Mouse (Mus musculus) C2C12 (cell line): ENCODE data around the gene Snca. TPM values are rescaled to one million over a fixed set of nuclear protein-coding genes. Genes with fewer than 3 reads are reported as not detected.

ENCODE experiments used
- H3K27me3 ChIP-seq: one replicate; pipeline ENCODE4 v1.6.1; 2011; ENCODE audit not compliant: control insufficient read depth, insufficient read depth, insufficient read length
- H3K36me3 ChIP-seq: one replicate; pipeline ENCODE4 v1.6.1; 2011; ENCODE audit not compliant: control insufficient read depth, insufficient read depth
- H3K4me3 ChIP-seq: one replicate; pipeline ENCODE4 v1.5.1; 2011; ENCODE audit warnings: mild to moderate bottlenecking, control low read depth; ENCODE audit not compliant: poor library complexity, insufficient read depth, severe bottlenecking
- H3K79me2 ChIP-seq: one replicate; pipeline ENCODE4 v1.6.1; 2011; ENCODE audit not compliant: control insufficient read depth, insufficient read depth
- H3K79me3 ChIP-seq: one replicate; pipeline ENCODE4 v1.6.1; 2011; ENCODE audit warnings: low read depth, control low read depth
- H3ac ChIP-seq: one replicate; pipeline ENCODE3; 2011; ENCODE audit warnings: low read depth; ENCODE audit not compliant: control insufficient read depth, insufficient read length
- CEBPB ChIP-seq: IDR thresholded peaks from one replicate; pipeline ENCODE4 v1.6.1; 2011; ENCODE audit warnings: low read depth, mild to moderate bottlenecking, control low read depth, moderate library complexity
- CTCF ChIP-seq: IDR thresholded peaks from one replicate; pipeline ENCODE4 v1.5.1; 2011; ENCODE audit not compliant: control insufficient read depth, insufficient read depth, insufficient read length
- FOSL1 ChIP-seq: IDR thresholded peaks from one replicate; pipeline ENCODE4 v1.8.0; 2011; ENCODE audit warnings: mild to moderate bottlenecking, low read length; ENCODE audit not compliant: poor library complexity, insufficient read depth, severe bottlenecking
- MAX ChIP-seq: IDR thresholded peaks from one replicate; pipeline ENCODE4 v1.6.1; 2011; ENCODE audit warnings: mild to moderate bottlenecking, control low read depth
- MYOD1 ChIP-seq: IDR thresholded peaks from one replicate; pipeline ENCODE4 v1.6.1; 2011; ENCODE audit warnings: low read depth; ENCODE audit not compliant: control insufficient read depth, insufficient read length
- MYOG ChIP-seq: IDR thresholded peaks from one replicate; pipeline ENCODE4 v1.6.1; 2011; ENCODE audit not compliant: control insufficient read depth, insufficient read length; ENCODE audit errors: extremely low read depth
- USF1 ChIP-seq: IDR thresholded peaks from one replicate; pipeline ENCODE4 v1.6.1; 2011; ENCODE audit warnings: low read depth, mild to moderate bottlenecking, control low read depth, moderate library complexity
- long read RNA-seq, 2 experiments: library from polyadenylated mRNA; unstranded; transcript quantifications; one replicate each; pipeline ENCODE4 v2.0.0; 2019 to 2020
- polyA plus RNA-seq: library from polyadenylated mRNA; unstranded; fragments of >200 nt; fragmentation: generic; extraction: Trizol; gene quantifications from one replicate; pipeline ENCODE4 v1.2.1, GENCODE M21; 2012; ENCODE audit warnings: missing spikeins

The Snca gene
- polyA plus RNA-seq, result 0.49 TPM
- long read RNA-seq, experiment 1, result 0 reads
- long read RNA-seq, experiment 2, result 0 reads

GRCm38 (mm10) chr6:60829282-60829891, at the start of gene Snca:
Gene Snca (minus strand): TSS chr6:60829855.
- Histone ChIP-seq H3K79me3 (no peaks in the 10 kb centered on the region), H3ac (no peak within 1 kb of the TSS), H3K27me3 (no peaks in the 10 kb centered on the region), H3K79me2 (no peaks in the 10 kb centered on the region), H3K36me3 (no peaks in the 10 kb centered on the region), H3K4me3 (no peak within 1 kb of the TSS)
- TF ChIP-seq MYOD1, result no peak

- TF ChIP-seq CTCF (no peak), USF1 (no peak), MYOD1 (no peak), FOSL1 (no peak), MAX (no peak), CEBPB (no peak), MYOG (no peak)
- H3K36me3 ChIP-seq, result no peaks in the 10 kb centered on the region
- H3K4me3 ChIP-seq, result no peak overlapping the region
- H3K79me3 ChIP-seq, result no peaks in the 10 kb centered on the region
- no peak overlapping the region for H3ac ChIP-seq
- H3K27me3 ChIP-seq, result no peaks in the 10 kb centered on the region
- H3K79me2 ChIP-seq, result no peaks in the 10 kb centered on the region
Measured at GRCm38 (mm10) chr6:60870126-60870525, 40.5 kb upstream of the Snca start.

GRCm38 (mm10) chr6:60856599-60856998, 26.9 kb upstream of the Snca start:
- no peaks in the 10 kb centered on the region for H3K27me3 ChIP-seq

GRCm38 (mm10) chr6:60851690-60852089, 22.0 kb upstream of the Snca start:
- TF ChIP-seq CTCF, result no peak
- TF ChIP-seq MYOG, result no peak
- no peak for TF ChIP-seq MAX
- TF ChIP-seq MYOD1, result no peak
- TF ChIP-seq FOSL1, result no peak
- no peak for TF ChIP-seq CEBPB
- no peak for TF ChIP-seq USF1
- no peaks in the 10 kb centered on the region for H3K79me2 ChIP-seq
- H3K4me3 ChIP-seq, result no peak overlapping the region
- no peaks in the 10 kb centered on the region for H3K36me3 ChIP-seq
- H3K27me3 ChIP-seq, result no peaks in the 10 kb centered on the region
- no peaks in the 10 kb centered on the region for H3K79me3 ChIP-seq
- H3ac ChIP-seq, result no peak overlapping the region

More at GRCm38 (mm10) chr6:60856599-60856998, 26.9 kb upstream of the Snca start:
- no peaks in the 10 kb centered on the region for H3K79me2 ChIP-seq
- no peak overlapping the region for H3K4me3 ChIP-seq
- no peaks in the 10 kb centered on the region for H3K79me3 ChIP-seq
- no peak overlapping the region for H3ac ChIP-seq
- H3K36me3 ChIP-seq, result no peaks in the 10 kb centered on the region
- TF ChIP-seq USF1 (no peak), CTCF (no peak), MAX (no peak), MYOD1 (no peak), MYOG (no peak), FOSL1 (no peak), CEBPB (no peak)

- no peaks in the 10 kb centered on the region for H3K79me3 ChIP-seq
- no peak for TF ChIP-seq MAX
- no peak for TF ChIP-seq FOSL1
- H3K27me3 ChIP-seq, result no peaks in the 10 kb centered on the region
- no peak overlapping the region for H3ac ChIP-seq
- no peak overlapping the region for H3K4me3 ChIP-seq
- H3K36me3 ChIP-seq, result no peaks in the 10 kb centered on the region
- H3K79me2 ChIP-seq, result no peaks in the 10 kb centered on the region
Measured at GRCm38 (mm10) chr6:60828429-60829264, 1.0 kb downstream of the Snca start.

- Histone ChIP-seq H3ac (no peak overlapping the region), H3K79me2 (no peaks in the 10 kb centered on the region), H3K27me3 (no peaks in the 10 kb centered on the region), H3K79me3 (no peaks in the 10 kb centered on the region), H3K36me3 (no peaks in the 10 kb centered on the region), H3K4me3 (no peak overlapping the region)
- TF ChIP-seq MYOG (no peak), CTCF (no peak)
Measured at GRCm38 (mm10) chr6:60828047-60828428, 1.6 kb downstream of the Snca start.
